Mouse (Mus musculus) left cerebral cortex, postnatal 10 days (tissue): ENCODE measurements around the gene Lbh. TPM values are rescaled to one million over a fixed set of nuclear protein-coding genes. Genes with fewer than 3 reads are reported as not detected.

Experiments
- DNase-seq, 2 experiments: peaks; one replicate each; pipeline ENCODE4 v3.0.0; 2021 to 2022; ENCODE audit warnings: low spot score in 2 of 2, mixed read lengths in 1 of 2; ENCODE audit errors: extremely low spot score in 1 of 2
- intact Hi-C: fragments of 180-260 bp; cut with DNase I; formaldehyde crosslinking; loops from one replicate; pipeline ENCODE4 v1.15.1; 2025
- total RNA-seq, 2 experiments: library from RNA; stranded (reverse); gene quantifications; 2 replicates each; pipeline ENCODE4 v1.2.3; 2021

Lbh gene
- total RNA-seq, 2 experiments from 2014 or later = 43.7 to 46.9 TPM

DNA sequence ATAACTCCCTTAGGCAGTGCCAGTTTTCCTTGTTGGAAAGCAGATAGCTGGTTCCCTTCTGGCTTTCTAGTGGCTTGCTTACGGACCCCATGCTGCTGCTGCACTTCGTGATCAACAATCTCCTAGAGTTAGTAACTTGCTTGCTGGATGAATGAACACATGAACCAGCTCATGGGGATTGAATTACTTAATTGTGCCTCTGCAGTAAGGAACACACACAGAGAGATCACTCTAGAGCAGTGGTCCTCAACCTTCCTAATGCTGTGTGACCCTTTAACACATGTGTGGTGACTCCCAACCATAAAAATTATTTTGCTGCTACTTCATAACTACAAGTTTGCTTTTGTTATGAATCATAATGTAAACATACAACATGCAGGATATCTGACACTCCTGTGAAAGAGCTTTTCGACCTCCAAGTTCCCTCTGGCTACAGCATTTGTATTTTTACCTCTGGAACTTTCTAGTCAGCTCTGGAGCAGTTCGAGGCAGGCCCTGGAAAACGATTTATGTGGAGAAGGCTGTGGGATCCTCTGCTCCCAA is 41.5 kb downstream of the Lbh start:
- intact Hi-C loops = no loop called here
- DNase-seq = no peak

DNA sequence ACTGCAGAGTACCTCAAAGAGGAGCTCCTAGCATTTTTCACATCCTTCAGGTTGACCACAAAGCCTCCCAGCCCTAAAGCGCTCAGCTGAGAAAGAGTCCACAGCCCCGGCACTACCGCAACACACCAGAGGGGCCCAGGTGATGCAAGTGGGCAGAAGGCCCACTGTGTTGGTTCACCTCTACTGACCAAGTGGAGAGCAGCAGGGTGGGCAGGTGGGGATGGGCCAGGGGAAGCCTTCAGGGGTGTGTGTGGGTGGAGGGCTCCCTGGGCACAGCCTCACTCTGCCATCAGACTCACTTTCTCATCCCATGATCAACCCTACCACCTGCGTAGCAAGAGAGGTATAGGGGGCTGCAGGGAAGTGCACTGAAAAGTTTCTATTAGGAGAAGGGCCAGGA is 42.1 kb downstream of the Lbh start:
- no peak for DNase-seq
- intact Hi-C loops = no loop called here

DNA sequence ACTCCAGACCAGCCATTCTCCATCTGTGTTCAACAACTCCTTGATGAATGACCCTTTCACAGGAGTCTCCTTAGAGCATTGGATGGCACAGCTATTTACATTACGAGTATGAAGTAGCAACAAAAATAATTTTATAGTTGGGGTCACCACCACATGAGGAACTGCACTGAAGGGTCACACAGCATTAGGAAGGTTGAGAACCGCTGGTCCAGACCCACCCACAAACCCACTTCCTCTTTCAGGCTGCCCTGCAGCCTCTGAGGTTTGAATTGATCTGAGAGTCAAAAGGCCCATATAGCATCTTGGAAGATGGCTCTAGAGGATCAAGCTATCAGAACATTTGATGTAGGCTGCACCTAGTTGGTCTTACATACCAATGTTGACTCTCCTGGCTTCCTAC is 42.8 kb downstream of the Lbh start:
- DNase-seq = no peak

DNA sequence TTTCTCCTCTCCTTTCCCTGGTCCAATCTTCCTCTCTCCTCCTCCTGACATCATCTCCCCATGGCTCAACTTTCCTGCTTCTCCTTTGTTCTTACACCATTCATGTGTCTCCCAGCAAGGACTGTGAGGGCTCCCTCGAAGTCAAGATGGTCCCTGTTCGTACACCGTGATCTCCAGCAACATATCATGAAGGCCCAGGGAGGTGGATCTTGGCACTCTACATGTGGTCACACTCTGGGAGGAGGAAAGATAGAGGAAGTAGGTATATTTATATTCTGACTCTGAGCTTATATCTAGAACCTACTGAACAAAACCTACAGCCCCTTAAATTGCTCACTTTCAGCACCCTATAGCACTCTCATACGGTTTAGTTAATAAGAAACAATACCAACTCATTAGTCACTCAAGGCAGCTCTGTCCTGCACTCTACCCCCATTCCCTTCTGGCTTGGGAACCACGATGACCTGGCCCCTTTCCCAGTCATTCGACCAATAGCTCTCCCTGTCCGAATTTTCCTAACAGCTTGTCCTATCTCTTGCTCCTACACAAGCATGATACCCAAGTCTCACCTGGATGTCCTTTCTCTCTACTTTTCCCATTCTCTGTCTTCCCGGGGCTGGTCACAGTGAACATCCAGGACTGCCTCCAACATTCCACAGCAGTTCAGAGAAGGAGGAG is 44.0 kb downstream of the Lbh start:
- no peak for DNase-seq
- intact Hi-C loops = no loop called here

More for the DNA sequence above, 42.8 kb downstream of the Lbh start:
- intact Hi-C loops = no loop called here

DNA sequence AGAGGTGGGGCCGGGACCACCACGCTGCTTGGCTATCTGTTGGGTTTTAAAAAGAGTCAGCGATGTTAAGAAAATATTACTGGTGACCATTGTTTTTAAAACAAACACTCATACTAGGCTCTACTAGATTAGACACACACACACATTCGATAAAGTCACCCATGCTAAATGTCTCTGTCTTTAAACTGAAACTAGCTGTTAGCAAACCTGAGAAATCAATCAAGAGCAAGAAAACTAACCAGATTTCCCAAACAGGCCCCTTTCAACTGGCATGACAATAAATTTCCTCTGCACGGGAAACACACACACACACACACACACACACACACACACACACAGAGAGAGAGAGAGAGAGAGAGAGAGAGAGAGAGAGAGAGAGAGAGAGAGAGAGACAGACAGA is 47.6 kb downstream of the Lbh start:
- intact Hi-C loops = no loop called here
- DNase-seq = no peak

DNA sequence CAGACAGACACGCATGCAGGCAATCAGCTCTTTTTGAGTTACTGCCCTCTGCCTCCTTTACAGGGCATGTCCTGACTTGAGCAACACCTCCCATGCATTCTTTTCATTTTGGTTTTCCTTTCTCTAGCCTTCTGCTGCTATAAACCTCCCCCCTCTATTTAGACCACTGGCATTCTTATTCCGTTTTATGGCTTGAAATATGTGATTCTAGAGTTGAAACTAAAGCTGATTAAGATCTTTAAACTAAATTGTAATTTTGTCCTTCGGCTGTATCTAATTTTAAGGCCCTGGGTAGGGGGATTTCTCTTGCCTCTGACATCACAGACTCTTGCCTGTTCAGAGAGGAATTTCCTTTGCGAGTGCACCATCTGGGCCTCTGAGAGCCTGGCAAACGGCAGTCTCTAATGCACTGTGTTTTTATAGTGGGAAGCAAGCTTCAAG is 48.0 kb downstream of the Lbh start:
- DNase-seq = peak in 1 of 2 experiments; percentile 20
- intact Hi-C loops = no loop called here

DNA sequence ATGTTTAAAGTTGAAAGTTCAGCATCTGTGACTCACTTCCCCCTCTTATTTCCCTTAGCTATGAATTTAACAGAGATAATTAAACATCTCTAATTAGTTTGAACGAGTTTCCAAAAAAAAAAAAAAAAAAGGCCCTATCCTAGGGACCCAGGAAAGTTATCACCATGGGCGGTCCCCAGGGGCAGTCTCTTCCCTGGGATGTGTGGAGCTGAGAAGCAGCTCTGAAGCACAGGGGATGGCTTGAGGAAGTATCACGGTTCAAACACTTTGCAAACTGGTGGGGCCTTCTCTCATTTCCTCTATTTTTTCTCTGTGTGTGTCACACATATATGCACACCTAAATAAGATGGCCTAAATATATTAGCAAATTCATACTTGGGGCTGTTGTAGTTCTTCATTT is 48.8 kb downstream of the Lbh start:
- no peak for DNase-seq

DNA sequence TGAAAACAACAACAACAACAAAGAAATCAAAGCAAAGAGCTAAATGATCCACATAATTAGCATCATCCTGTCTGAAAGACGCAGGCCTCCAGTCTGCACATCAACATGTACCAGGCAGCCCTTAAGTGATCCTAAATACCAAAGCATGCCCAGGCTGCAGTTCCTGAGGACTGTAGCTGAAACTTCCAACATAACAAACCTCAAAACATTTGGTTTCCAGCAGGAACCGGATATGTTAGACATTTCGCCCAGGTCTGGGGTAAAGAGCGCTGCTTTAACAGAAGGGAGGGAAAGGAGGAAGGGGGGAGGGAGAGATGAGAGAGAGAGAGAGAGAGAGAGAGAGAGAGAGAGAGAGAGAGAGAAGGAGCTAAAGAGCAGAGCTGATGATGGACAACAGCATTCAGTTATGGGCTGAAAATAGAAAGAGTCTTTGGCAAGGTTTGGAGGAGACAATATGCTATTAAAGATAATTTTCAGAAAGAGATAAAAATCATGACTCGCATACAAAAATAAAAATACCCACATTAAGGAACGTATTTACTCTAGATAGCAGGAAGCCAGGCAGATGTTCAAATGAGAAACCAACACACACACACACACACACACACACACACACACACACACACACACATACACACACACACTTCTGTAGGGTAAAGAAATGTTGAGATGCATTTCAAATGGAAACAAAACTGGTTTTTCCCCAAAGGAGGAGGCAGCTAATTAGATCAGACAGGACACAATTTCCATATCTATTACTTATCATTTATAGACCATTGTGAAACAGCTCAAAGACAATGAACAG is 49.5 kb downstream of the Lbh start:
- no peak for DNase-seq
- intact Hi-C loops = no loop called here

More for the DNA sequence above, 48.8 kb downstream of the Lbh start:
- intact Hi-C loops = no loop called here

DNA sequence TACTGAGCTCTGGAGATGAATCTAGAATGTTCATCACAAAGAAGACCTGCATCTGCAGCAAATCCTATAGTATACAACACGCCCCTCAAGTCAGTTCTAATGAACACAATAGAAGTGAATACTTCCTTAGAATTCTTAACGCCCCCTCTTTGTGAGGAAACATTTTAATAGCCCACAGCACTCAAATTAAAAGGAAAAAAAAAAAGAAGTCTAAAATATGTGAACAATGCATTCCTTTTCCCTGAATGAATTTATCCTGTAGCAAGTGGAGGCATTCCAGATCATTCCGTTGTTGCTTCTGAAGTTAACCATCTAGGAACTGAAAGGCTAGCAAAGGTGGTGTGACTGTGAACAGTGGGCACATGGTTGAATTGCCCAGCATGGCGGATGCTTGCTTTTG is 50.6 kb downstream of the Lbh start:
- DNase-seq = no peak
- intact Hi-C loops = no loop called here

DNA sequence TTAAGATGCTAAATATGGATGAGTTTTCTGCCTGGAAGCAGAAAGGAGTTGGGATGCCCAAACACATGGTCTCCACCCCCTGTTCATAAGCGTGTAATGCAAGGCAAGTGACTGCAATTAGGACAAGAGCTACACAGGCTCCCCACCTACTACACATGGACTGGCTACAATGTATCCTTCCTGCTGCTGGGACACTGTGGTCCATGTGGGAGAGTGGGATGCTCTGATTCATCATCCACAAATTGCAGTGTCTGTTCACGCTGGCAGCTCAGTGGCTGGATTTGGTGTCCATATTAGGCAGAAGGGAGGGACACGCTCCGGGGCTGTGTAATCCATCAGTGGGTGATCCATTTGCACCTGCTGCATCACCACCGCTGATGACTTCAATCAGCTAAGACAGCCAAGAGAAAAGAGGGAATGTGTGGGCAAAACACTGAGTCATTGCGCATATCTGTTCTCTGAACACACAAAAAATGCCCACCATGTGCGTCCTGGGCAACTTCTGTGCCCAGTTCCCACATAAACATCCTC is 52.6 kb downstream of the Lbh start:
- intact Hi-C loops = no loop called here
- peak; percentile 49 for DNase-seq

DNA sequence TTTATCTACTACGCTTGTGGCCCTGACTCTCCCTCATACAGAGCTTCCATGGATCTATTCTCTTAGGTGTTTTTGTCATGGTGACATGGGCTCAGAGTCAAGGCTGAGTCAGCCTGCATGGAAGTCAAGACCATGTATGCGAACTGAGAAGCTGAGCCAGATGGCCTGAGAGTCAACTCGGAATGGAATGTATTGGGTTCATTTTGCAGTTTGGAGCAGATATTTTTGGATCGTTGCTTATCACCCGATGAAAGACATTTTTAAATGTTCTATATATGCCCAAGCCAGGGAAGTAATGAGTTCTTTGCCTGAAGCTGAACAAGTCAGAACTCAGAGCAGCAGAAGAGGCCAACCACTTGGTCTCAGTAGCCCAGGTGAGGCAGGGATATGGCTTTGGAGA is 54.9 kb downstream of the Lbh start:
- no peak for DNase-seq
- intact Hi-C loops = no loop called here

DNA sequence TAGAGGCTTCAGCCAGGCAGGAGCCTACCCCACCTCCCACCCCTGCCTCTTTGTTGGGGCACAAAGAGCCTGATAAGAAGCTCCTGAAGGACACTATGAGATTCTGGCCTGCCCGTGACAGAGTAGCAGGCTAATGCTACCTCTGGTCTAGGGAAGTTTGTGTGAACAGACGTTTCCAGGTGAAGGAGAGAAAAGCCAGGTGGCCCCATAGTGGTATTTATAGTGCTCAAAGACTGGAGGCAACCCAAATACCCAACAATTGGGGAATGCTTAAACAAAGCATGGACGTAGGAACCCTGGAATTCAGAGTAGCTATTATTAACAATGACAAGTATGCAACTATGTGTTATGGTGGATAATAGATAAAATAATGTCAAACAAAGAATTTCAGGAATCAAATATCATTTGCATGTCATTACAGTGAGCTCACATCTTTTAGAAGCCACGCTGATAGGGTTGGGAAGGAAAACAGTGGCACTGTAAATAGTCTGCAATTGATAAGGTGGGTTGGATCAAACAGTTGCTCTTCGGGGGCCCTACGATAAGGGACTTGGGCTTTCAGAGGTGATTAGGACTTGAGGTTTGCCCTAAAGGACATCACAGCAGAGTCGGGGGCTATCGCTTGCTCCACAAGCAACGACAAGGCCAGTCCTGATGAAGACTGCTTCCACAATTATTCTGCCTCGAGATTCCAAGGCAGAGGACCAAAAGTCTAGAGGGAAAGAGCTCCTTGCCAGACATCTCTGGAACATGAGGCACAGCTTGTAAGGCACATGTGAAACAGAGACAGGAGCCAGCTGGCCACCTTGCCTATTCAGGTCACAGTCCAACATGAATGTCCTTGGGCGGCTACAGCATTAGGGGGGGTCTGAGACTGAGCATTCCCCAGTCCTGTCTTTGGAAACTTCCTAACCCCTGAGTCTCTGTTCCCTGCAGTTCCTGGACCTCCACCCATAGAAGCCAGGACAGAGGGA is 58.4 kb downstream of the Lbh start:
- intact Hi-C loops = no loop called here

DNA sequence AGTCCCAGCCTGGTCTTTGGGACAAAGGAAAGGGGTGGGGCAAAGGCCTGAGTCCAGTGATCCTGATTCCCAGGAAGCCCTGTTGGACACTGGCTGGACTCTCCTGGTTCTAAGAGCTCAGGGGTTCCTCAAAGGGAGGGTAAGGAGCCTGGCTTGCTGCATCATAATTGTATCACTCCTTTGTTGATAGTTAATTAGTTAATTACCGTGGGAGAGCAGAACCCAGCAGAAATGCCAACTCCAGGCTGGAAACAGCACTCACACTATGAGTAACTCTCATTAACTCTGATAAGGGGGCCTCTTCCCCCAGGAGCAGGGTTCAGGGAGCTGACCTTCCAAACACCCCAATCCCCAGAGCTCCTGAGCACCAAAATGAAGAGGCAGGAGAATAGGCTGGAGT is 59.5 kb downstream of the Lbh start:
- intact Hi-C loops = no loop called here
- DNase-seq = no peak

More for the DNA sequence above, 58.4 kb downstream of the Lbh start:
- no peak for DNase-seq

DNA sequence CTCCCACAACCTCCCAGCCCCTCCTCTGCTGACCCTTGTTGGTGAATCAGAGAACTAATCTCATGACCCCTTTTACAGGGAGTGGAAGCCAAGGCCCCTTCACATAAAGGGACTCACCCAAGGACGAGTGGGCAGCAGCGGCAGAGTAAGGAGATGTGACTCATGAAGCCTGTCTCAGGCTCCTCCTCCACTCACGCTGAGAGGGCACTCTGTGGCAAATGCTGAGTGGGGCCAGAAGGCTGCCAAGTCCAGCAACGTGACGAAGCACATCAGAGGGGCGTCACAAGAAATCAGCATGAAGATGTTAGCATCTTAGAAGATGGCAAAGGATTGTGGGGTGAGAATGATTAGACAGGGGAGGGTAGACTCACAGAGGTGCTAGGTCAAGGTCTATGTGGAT is 64.1 kb downstream of the Lbh start:
- intact Hi-C loops = no loop called here
- no peak for DNase-seq

DNA sequence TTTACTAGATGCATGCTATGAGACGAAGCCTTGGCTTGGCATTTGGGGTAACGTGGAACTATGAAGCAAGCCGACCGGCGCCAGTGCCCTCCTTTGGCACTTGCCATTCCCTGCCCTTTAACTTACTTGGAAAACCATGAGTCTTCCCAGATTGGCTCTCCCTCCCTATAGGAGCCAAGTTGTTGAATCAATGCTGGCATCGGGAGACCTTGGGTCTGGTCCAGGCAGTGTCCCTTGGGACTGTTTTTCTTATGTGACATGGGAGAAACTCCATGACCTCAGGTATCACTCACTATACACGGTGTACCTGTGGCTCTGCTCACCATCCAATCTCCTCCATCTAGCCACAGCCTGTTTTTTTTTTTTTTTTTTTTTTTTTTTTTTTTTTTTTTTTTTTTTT is 65.4 kb downstream of the Lbh start:
- DNase-seq = no peak
- intact Hi-C loops = no loop called here

DNA sequence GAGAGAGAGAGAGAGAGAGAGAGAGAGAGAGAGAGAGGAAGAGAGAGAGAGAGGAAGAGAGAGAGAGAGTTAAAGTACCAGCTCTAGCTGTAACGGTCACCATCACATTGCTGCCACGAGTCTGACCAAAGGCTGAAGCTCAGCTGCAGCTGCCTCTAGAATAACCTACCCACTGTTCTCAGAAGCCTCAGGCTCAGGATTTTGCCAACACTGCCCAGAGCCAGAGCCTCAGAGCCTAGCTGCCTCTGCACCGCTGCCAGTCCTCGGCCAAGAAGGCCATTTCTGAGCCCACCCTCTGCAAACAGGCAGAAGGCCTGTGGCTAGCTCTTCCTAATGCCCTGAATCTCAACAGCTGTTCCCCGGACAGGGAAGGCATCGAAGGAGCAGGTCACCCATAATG is 70.9 kb downstream of the Lbh start:
- intact Hi-C loops = no loop called here
- DNase-seq = no peak
